Mouse (Mus musculus) layer of hippocampus, adult 8-10 months (tissue): Measurements from ENCODE around the gene Phf24. TPM values are rescaled to one million over a fixed set of nuclear protein-coding genes. Genes with fewer than 3 reads are reported as not detected.

Source experiments
- DNase-seq, 2 experiments: peaks; one replicate each; pipeline ENCODE4 v3.0.0; 2022; ENCODE audit warnings: low spot score in 2 of 2
- total RNA-seq, 4 experiments: library from RNA; stranded (reverse); gene quantifications; 2 replicates each; pipeline ENCODE4 v1.2.4; 2022

Gene Phf24
- total RNA-seq, 4 experiments from 2014 or later, result 148 to 179 (median 158) TPM

GRCm38 (mm10) chr4:42988296-42988695 lies 71.8 kb downstream of the Phf24 start:
- DNase-seq, result no peak

Other genes starting within 250 kb of the Phf24 start
- gene 4930578G10Rik, start 181.1 kb upstream of the Phf24 start, total RNA-seq, result 1 to 10 TPM in 2 of 4 experiments, under 1 TPM in 2; 0.77 to 1.9 (median 1.00) TPM
- 1 to 10 TPM in 2 of 4 experiments, not detected in 2; 1.3 TPM for gene Ccl19, start 160.1 kb upstream of the Phf24 start, total RNA-seq
- gene Ccl21a, start 142.7 kb upstream of the Phf24 start, total RNA-seq, result not detected
- not detected for gene Fam205a1, start 62.8 kb upstream of the Phf24 start, total RNA-seq
- gene Gm12394, start 59.9 kb upstream of the Phf24 start, total RNA-seq, result 1 to 10 TPM in 2 of 4 experiments, under 1 TPM in 2; 0.91 to 1.2 (median 1.1) TPM
- gene Fam205c, start 42.4 kb upstream of the Phf24 start, total RNA-seq, result under 1 TPM in 2 of 4 experiments, not detected in 2; 0.50 to 0.52 TPM
- 100 to 1,000 TPM; 162 to 202 (median 187) TPM for gene Dnajb5, start 33.2 kb downstream of the Phf24 start, total RNA-seq
- gene 1700022I11Rik, start 52.9 kb downstream of the Phf24 start, total RNA-seq, result not detected
- 100 to 1,000 TPM; 174 to 191 (median 185) TPM for gene Vcp, start 83.8 kb downstream of the Phf24 start, total RNA-seq
- 10 to 100 TPM; 14.0 to 17.1 (median 15.5) TPM for gene Fancg, start 93.8 kb downstream of the Phf24 start, total RNA-seq
- gene Pigo, start 109.2 kb downstream of the Phf24 start, total RNA-seq, result 10 to 100 TPM; 24.1 to 37.2 (median 28.9) TPM
- 100 to 1,000 TPM in 2 of 4 experiments, 10 to 100 TPM in 2; 97.9 to 106 (median 100) TPM for gene Stoml2, start 115.0 kb downstream of the Phf24 start, total RNA-seq
- 10 to 100 TPM; 39.8 to 46.0 (median 42.9) TPM for gene Fam214b, start 129.6 kb downstream of the Phf24 start, total RNA-seq
- 10 to 100 TPM; 38.3 to 56.8 (median 44.9) TPM for gene Unc13b, start 142.3 kb downstream of the Phf24 start, total RNA-seq